Mouse (Mus musculus) lung, postnatal 14 days (tissue): ENCODE data around the gene Iyd.
A peak's percentile ranks its signal among the peaks of the same experiment; 100 is the strongest.
"Not testable (repeated sequence)": the region's sequence is repeated elsewhere in the genome, so short reads cannot be mapped to it uniquely, and the experiment has no call there.

ENCODE experiments used
- DNase-seq: peaks from one replicate; pipeline ENCODE4 v3.0.0; 2021

Iyd gene

DNA sequence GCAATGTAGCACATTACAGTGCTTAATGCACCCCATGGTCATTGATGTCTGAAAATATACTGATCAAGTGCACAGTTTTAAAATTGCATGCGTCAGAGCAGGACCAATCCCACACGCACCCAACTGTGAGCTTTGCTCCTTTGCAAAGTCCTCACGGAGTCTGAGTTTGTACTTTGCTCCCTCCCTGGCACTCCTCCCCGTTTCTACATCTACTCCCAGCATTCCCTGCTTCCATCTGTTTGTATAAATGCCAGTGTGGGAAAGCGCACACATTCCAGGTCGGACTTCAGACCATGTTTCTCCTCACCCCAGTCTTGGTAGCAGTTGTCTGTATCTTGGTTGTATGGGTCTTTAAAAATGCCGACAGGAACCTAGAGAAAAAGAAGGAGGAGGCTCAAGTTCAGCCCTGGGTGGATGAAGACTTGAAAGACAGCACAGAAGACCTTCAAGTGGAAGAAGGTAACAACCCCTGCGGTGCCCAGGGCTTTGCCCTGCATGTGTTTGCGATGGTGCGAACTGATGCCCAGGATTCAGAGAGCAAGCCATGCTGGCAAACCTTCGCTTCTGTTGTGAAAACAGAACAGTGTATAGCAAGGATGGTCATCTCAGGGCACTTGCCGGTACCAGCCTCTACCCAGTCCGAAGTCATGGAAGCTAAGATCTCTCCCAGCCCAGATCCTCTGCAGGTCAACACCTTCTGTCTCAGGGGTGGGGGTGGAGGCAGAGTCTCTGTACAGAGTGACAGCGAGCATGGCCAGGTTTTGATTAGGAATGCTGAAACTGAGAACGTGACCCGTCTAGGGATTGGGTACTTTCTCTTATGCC lies at the start of gene Iyd:
TSS of gene Iyd (plus strand) at position 238 of the 825 bp plus-strand sequence.
- no peak for DNase-seq

- DNase-seq, result no peak
Measured at GRCm38 (mm10) chr10:3496791-3497190, 43.2 kb upstream of the Iyd start.

- not testable (repeated sequence) for DNase-seq
Measured at GRCm38 (mm10) chr10:3500846-3501245, 39.2 kb upstream of the Iyd start.

- peak; percentile 77 for DNase-seq
Measured at GRCm38 (mm10) chr10:3507484-3508221, 32.4 kb upstream of the Iyd start.

DNA sequence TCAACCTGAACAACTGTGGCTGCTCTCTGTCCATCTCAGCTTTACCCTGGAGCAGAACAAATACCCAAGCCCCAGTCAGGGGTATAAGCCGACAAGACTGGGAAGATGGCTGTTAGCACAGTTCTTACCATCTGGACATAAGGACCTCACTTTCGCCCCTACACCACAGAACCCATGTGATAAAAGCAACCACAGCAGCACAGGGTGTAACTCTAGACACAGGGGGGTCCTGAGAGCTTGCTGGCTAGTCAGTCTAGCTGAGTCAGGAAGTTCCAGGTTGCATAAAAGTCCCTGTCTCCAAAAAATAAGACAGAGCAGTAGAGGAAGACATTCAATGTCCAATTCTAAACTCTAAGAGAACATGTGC lies 31.8 kb upstream of the Iyd start:
- DNase-seq, result no peak

DNA sequence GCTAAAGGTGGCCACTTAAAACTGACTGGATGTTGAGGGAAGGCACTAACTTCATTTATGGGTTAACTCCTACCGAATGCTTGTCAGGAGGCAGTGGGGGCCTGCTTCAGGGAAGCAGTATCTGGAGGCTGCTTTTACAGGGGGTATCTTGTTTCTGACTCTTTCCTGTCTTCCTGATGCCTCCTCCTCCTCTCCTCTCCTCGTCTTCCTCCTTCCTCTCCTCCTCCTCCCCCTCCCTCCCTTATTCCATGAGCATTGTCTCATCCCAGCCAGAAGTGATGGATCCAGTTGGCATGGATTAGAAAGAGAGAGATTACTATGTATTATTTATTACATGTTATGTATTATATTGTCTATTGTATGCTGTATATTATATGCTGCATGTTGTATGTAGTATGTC lies 31.3 kb upstream of the Iyd start:
- no peak for DNase-seq

GRCm38 (mm10) chr10:3509663-3510277 lies 30.3 kb upstream of the Iyd start:
- DNase-seq, result no peak

DNA sequence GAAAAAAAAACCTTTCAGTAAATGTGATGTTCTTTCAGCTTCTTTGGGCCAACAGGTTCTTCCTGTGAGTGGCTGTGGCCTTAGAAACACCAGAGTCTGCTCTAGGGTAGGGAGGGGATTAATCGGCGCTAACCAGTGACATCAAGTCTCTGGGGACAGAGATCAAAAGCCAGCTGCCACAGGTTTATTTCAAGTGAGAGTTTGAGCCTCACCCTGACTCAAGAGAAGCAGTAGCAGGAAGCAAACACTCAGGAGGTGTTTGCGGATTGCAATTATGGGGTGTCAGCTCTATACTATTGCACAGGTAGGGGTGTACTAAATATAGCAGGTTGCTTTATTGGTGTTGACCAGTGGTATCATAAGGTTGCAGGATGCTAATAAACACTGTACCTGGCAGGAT lies 29.6 kb upstream of the Iyd start:
- no peak for DNase-seq

DNA sequence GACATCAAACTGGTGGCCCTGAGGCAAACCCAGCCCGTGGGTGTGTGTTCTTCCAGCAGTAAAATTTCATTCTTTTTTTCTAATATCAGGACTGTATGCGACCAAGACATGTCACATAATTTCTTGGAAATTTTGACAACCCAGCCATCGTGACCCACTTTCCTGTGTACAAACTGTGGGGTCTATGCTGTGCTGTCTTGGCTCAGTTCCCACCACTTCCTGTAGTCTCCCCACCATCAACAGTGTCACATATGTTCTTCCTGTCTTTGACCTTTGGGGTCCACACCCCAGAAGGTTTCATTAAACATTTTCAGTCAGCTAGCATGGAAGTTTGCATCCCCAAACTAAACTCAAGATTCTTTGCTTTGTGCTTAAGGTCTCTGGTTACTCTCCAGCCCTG lies 28.6 kb upstream of the Iyd start:
- DNase-seq, result no peak

DNA sequence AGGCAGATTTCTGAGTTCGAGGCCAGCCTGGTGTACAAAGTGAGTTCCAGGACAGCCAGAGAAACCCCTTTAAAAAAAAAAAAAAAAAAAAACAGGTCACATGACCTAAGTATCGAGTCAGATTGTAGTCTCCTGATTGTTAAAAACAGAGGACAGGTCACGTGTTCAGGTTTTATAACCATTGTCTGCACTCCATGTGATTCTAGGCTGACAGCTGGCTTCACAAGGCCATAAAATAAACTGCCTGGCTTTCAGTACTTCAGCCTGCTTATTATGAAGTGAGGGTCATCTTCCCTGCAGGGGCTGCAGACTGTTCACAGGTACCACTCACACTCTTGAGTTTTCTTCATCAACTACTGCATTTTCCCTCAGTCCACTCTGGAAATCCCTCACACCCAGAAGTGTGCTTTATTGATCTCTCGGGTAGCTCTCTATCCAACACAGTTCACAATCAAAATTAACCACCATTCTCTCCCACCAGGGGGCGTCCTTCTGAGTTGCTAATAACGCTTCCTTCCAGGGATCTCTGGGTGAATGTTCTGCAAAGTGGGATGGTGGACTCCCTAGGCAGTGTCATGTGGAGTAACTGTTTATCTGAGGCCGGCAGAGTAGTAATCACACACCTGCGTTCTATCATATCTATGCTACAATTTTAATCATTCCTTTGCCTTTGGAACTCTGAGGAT lies 27.3 kb upstream of the Iyd start:
- peak; percentile 34 for DNase-seq

GRCm38 (mm10) chr10:3513947-3514346 lies 26.1 kb upstream of the Iyd start:
- no peak for DNase-seq

DNA sequence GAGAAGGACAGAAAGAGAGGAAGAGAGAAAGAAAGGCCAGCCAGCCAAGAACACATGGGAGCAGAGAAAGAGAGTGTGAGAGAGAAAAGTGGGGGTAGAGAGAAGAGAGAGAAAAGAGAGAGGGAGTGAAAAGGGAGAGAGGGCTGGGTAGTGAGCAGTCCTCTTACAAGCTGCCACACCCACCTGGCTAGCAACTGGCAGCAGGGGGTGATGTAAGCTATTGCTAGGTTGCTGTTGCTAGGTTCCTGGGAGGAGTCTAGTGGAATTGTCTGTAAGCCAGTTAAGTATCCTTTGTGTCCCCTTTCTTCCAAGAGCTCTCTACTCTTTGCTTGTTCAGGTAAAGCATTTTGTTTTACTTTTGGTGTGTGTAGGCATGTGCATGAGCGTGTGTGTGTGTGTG lies 25.4 kb upstream of the Iyd start:
- no peak for DNase-seq

GRCm38 (mm10) chr10:3516442-3516841 lies 23.6 kb upstream of the Iyd start:
- DNase-seq, result no peak

DNA sequence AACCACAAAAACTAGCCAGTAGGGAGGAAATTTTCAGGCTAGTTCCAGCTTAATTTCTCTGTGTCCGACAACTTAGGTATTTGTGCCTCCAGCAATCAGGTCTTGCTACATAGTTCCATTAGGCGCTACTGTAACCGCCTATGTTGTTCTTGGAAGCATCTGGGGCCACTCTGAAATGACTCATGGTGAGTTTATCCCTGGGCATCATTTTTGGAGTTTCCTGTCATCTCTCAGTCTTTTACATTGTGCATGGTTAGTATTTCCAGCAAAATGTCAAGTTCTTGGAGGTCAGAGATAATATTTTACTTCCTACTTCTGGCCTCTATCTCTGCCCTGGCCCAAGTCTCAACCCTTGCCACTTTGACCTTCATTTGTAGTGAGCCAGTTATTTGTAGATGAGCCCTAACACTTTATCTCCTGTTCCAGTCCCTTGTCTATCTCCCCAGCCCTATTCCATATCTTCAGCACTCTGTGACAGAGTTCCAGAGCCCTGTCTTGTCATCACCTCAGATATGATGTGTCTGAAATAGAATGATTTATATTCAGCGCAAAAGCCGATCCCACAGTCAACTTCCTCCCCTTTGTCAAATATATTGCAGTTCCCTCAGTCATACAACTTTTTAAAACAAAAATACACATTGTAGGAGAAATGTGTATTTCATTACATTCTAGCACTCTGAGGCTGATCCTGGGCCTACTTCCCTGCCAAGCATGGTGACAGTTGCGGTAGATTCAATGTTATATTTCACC lies 16.8 kb upstream of the Iyd start:
- no peak for DNase-seq

- DNase-seq, result no peak
Measured at GRCm38 (mm10) chr10:3524513-3524912, 15.5 kb upstream of the Iyd start.

DNA sequence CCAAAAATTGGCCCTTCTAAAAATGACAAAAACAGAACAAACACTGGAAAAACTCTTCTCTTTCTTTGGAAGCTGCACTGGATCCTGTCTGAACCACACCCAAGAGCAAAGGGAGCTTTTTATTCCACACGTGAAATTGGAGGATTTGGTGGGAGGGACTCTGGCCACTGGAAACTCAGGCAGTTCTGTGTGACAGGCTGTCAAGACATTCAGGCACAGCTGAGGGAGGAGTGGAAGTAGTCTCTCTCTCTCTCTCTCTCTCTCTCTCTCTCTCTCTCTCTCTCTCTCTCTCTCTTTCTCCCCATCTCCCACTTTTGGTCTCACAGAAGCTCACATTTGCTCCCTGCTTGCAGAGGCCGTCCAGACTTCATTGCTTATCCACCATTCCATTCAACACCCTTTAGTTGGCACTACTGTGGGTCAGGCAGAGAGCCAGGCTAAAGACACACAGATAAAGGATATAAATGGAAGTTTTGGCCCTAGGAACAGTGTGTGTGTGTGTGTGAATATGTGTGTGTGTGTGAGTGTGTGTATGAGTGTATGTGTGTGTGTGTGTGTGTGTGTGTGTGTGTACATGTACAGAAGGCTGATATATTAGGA lies 14.5 kb upstream of the Iyd start:
- DNase-seq, result no peak

DNA sequence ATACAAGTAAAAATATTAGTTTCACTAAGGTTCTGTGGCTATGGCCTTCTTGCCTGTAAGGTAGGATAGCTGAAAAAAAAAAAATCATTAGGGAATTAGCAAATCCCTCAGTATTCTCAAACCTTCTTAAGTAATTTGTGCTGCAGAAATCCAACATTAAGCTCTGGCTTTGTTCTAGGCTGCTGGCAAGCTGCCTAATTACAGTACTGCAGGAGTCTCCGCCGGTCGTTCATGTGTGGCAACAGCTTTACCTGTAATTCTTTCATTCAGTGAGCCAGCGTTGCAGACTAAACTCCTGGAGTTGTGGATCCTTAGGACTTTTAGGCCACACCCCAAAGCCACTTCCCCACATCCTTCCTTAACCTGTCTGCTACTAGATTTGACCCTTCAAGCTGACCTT lies 10.2 kb upstream of the Iyd start:
- no peak for DNase-seq

GRCm38 (mm10) chr10:3530661-3531060 lies 9.4 kb upstream of the Iyd start:
- DNase-seq, result no peak

DNA sequence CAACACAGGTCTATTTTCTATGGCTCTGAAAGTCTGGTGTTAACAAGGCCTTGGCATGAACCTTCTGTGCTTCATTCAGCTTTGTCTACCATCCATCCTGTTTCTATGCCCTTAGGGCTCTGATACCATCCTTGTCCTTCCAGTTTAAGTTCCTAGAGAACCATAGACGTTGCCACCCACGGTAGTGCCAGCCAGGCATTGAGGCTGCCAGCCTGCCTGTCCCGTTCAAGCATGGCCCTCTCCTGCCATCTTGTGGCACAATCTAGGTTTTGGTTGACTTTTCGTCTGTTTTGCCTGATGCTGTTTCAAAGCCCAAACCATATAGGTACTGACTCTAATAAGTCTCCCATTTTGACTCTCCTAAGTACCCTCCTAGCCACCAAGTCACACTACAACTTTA lies 8.7 kb upstream of the Iyd start:
- DNase-seq, result peak; percentile 84

DNA sequence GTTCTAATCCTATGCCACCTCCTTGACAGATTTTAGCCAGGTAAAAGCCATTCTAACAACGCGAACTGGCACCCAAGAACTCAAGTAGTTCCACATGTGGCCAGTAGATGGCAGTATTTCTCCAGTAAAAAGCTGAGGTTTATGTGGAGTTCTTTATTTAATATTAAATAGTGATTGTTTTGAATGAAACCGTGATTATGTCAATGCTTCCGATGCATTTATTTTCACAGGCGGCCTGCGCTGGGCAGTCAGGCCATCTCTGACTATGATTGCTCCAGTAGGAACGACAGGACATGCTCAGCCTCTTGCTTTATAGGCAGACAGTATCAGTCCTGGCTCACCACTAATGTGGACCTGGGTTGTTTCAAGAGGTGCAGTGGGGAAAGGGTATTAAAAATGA lies 5.6 kb upstream of the Iyd start:
- DNase-seq, result peak; percentile 66

DNA sequence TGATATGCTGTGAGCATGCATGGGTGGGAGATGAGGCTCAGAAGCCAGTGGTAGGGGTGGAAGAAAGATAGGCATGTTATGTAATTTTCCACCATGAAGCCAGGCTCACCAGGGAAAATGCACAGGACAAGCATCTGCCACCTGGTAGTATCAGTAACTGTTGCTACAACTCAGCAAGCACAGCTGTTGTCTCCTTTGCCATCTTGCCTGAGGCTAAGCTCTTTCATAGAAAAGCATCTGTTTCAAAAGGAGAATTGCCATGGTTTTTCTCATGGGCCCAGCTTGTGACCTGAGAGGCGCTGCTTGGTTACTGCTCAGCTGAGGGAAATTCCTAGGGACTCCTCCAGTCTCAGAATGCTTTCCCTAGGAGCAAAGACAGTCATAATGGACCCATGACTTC lies 3.7 kb upstream of the Iyd start:
- no peak for DNase-seq

DNA sequence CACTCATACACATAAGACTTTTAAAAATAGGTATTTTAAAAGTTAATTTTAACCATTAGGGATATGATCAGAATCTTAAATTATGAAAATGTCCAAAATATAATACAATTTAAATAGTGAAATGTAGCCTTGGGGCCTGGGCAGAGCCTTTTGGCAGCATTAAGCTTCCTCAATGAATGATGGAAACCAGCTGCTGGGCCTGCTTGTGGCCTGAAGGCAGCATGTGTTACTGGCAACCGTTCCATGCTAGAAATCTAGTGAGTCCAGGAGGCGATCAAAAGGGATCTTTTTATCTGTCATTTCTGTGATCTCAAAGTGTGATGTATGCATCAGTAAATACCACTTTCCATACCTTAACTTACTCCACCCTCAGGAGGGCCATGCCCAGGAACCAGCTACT lies 9.3 kb downstream of the Iyd start:
- DNase-seq, result peak; percentile 39
